Mouse (Mus musculus) central nervous system, embryonic 14 days (tissue): ENCODE data around the gene Amtn. TPM values are rescaled to one million over a fixed set of nuclear protein-coding genes. Genes with fewer than 3 reads are reported as not detected.

Experiments used
- polyA plus RNA-seq: library from polyadenylated mRNA; depleted of rRNA; stranded (reverse); fragments of >200 nt; gene quantifications from 2 replicates; pipeline ENCODE4 v1.2.3, GENCODE M21; 2012; rRNA removed

Gene Amtn
- not detected in 2 replicates for polyA plus RNA-seq

GRCm38 (mm10) chr5:88375808-88376207, at the start of gene Amtn:
Gene Amtn, plus strand, starts transcription at chr5:88376108.

Other genes starting within 250 kb of the Amtn start
- not detected in 2 replicates for gene Gm11115, start 222.0 kb upstream of the Amtn start, polyA plus RNA-seq
- not detected in 2 replicates for gene Gm7714, start 107.2 kb upstream of the Amtn start, polyA plus RNA-seq
- not detected in 2 replicates for gene Prol1, start 58.8 kb upstream of the Amtn start, polyA plus RNA-seq
- gene Ambn, start 79.9 kb downstream of the Amtn start, polyA plus RNA-seq = 0.19 and 0.22 TPM in 2 replicates
- not detected in 2 replicates for gene Enam, start 111.9 kb downstream of the Amtn start, polyA plus RNA-seq
- 0.75 and 1.1 TPM in 2 replicates for gene Jchain, start 151.8 kb downstream of the Amtn start, polyA plus RNA-seq
- 39.4 and 40.8 TPM in 2 replicates for gene Utp3, start 178.4 kb downstream of the Amtn start, polyA plus RNA-seq
- 131 and 141 TPM in 2 replicates for gene Rufy3, start 188.9 kb downstream of the Amtn start, polyA plus RNA-seq